Comparison of ENCODE assay signal across 8 mouse cellular contexts in genomic region chr5:110653686-110654085, GRCm38 (mm10). TPM values are rescaled to one million over a fixed set of nuclear protein-coding genes. Genes with fewer than 3 reads are reported as not detected.
DNase-seq lines count a peak whose midpoint lies in the region; ATAC-seq and TF ChIP-seq lines count a peak whose summit lies in the region.

No protein-coding gene starts in this region.

- peaks cover 6% of the 10 kb centered on the region for H3K4me1 ChIP-seq in kidney, adult 2 months (ENCODE audit: control insufficient read depth, insufficient read depth, low read length)
- H3K4me1 ChIP-seq in bone marrow, adult 2 months (ENCODE audit: control insufficient read depth, insufficient read depth, low read length): peaks cover 4% of the 10 kb centered on the region; the same call in 1 of the 2 replicates
- peaks cover 20% of the 10 kb centered on the region for H3K4me1 ChIP-seq in hindbrain, embryonic 15.5 days (replicated peaks)
- H3K4me1 ChIP-seq in midbrain, embryonic 13.5 days (replicated peaks): peaks cover 21% of the 10 kb centered on the region

- TF ChIP-seq POLR2A in kidney, adult 2 months (IDR thresholded peaks at IDR 0.05; ENCODE audit: low read depth, low read length): no peak
- TF ChIP-seq POLR2A in bone marrow, adult 2 months (IDR thresholded peaks at IDR 0.05; ENCODE audit: borderline replicate concordance, control insufficient read depth, low read depth, low read length): no peak

- 2% methylated on average over 37 of the region's 37 CpGs for WGBS in kidney, adult 2 months
- under 1% methylated on average over 37 of the region's 37 CpGs for WGBS in bone marrow, adult 2 months
- WGBS in hindbrain, embryonic 15.5 days: 1% methylated on average over 37 of the region's 37 CpGs
- 1% methylated on average over 37 of the region's 37 CpGs for WGBS in midbrain, embryonic 13.5 days

- peak overlapping the region; percentile 96 for H3K4me2 ChIP-seq in hindbrain, embryonic 15.5 days
- H3K4me2 ChIP-seq in midbrain, embryonic 13.5 days (replicated peaks): peak overlapping the region; percentile 97

- H3K9ac ChIP-seq in hindbrain, embryonic 15.5 days: peak overlapping the region; percentile 75
- H3K9ac ChIP-seq in midbrain, embryonic 13.5 days (replicated peaks): peak overlapping the region; percentile 81

- H3K9me3 ChIP-seq in hindbrain, embryonic 15.5 days: no peaks in the 10 kb centered on the region
- no peaks in the 10 kb centered on the region for H3K9me3 ChIP-seq in midbrain, embryonic 13.5 days

- no peak for TF ChIP-seq CTCF in kidney, adult 2 months (conservative IDR thresholded peaks at IDR 0.05; ENCODE audit: insufficient read depth, insufficient read length, low read depth, low read length)
- TF ChIP-seq CTCF in bone marrow, adult 2 months (IDR thresholded peaks at IDR 0.05; ENCODE audit: control insufficient read depth, insufficient read depth, low read length): no peak

- peak; percentile 54; the same call in 1 of the 2 replicates for ATAC-seq in hindbrain, embryonic 15.5 days (ENCODE audit: low FRiP score, low read depth)
- peak; percentile 60 for ATAC-seq in midbrain, embryonic 13.5 days

- no peak overlapping the region for H3K27ac ChIP-seq in kidney, adult 2 months (ENCODE audit: insufficient read depth, low read depth, low read length)
- H3K27ac ChIP-seq in bone marrow, adult 2 months (ENCODE audit: control insufficient read depth, insufficient read depth, low read depth, low read length, poor library complexity): peak overlapping the region; percentile 33; the same call in 1 of the 2 replicates
- 0 out of 2 replicates have a peak overlapping the region, but pooled peaks have one; percentile 20 for H3K27ac ChIP-seq in hindbrain, embryonic 15.5 days (replicated peaks)
- no peak overlapping the region for H3K27ac ChIP-seq in midbrain, embryonic 13.5 days

- H3K36me3 ChIP-seq in kidney, adult 2 months (ENCODE audit: control insufficient read depth, insufficient read depth, low read length): 0 out of 2 replicates have a peak, but pooled peaks cover 1% of the 10 kb centered on the region
- H3K36me3 ChIP-seq in hindbrain, embryonic 15.5 days: peaks cover 69% of the 10 kb centered on the region
- H3K36me3 ChIP-seq in midbrain, embryonic 13.5 days: peaks cover 74% of the 10 kb centered on the region

- no peaks in the 10 kb centered on the region for H3K27me3 ChIP-seq in kidney, adult 2 months (replicated peaks; ENCODE audit: control insufficient read depth, insufficient read depth, low read length)
- H3K27me3 ChIP-seq in hindbrain, embryonic 15.5 days: no peaks in the 10 kb centered on the region
- no peaks in the 10 kb centered on the region for H3K27me3 ChIP-seq in midbrain, embryonic 13.5 days

- no peak for DNase-seq in kidney, adult 2 months
- no peak for DNase-seq in kidney, adult 9 months
- DNase-seq in spleen, postnatal 4 days (ENCODE audit: low spot score in 2 of 2): no peak
- no peak for DNase-seq in adrenal gland, adult (ENCODE audit: inconsistent age in 2 of 2, low spot score in 1 of 2)
- no peak for DNase-seq in MN1 (ENCODE audit: low spot score)

- peak overlapping the region; percentile 95 for H3K4me3 ChIP-seq in kidney, adult 2 months (ENCODE audit: insufficient read depth, low read depth, low read length)
- peak overlapping the region; percentile 90 for H3K4me3 ChIP-seq in bone marrow, adult 2 months (replicated peaks; ENCODE audit: control insufficient read depth, low read depth, low read length)
- H3K4me3 ChIP-seq in hindbrain, embryonic 15.5 days: peak overlapping the region; percentile 97
- peak overlapping the region; percentile 95 for H3K4me3 ChIP-seq in midbrain, embryonic 13.5 days (replicated peaks)

RNA-seq across cellular contexts. Expression of gene Ddx51, which starts 0.4 kb away (rescaled TPM):
- polyA plus RNA-seq in kidney, adult 2 months (2012; rRNA removed): 11.9 TPM in 2 replicates
- 16.6 and 24.2 TPM in 2 replicates for polyA plus RNA-seq in bone marrow, adult 2 months (2011; ENCODE audit: insufficient read depth, insufficient read length, low replicate concordance, missing spikeins)
- polyA plus RNA-seq in hindbrain, embryonic 15.5 days (2015; fragmentation: Nextera tagmentation; extraction: Ambion mirVana): 18.7 and 19.3 TPM in 2 replicates
- 16.4 and 19.8 TPM in 2 replicates for polyA plus RNA-seq in midbrain, embryonic 13.5 days (2015; fragmentation: Nextera tagmentation; extraction: Ambion mirVana)

RNA-seq across cellular contexts. Expression of gene Noc4l, which starts 0.5 kb away (rescaled TPM):
- 32.6 and 40.9 TPM in 2 replicates for polyA plus RNA-seq in kidney, adult 2 months (2012; rRNA removed)
- polyA plus RNA-seq in bone marrow, adult 2 months (2011; ENCODE audit: insufficient read depth, insufficient read length, low replicate concordance, missing spikeins): 28.9 and 42.6 TPM in 2 replicates
- polyA plus RNA-seq in hindbrain, embryonic 15.5 days (2015; fragmentation: Nextera tagmentation; extraction: Ambion mirVana): 42.7 and 46.1 TPM in 2 replicates
- polyA plus RNA-seq in midbrain, embryonic 13.5 days (2015; fragmentation: Nextera tagmentation; extraction: Ambion mirVana): 42.6 and 43.2 TPM in 2 replicates

Comparison
In these comparisons a context has a peak if more than half of its experiments do, and no peak if none do; other contexts are left out.
1. H3K27ac ChIP-seq: peak in bone marrow, adult 2 months (single experiment) and hindbrain, embryonic 15.5 days (single experiment); none in kidney, adult 2 months (single experiment) and midbrain, embryonic 13.5 days (single experiment).
2. Peak in every context shown above with its lines, with median percentiles within 50 percentile points of each other: H3K4me3 ChIP-seq.